Mouse (Mus musculus) erythroblast, adult 5-6 weeks (primary cell): ENCODE data around the gene Crb3. TPM values are rescaled to one million over a fixed set of nuclear protein-coding genes. Genes with fewer than 3 reads are reported as not detected.
A peak's percentile ranks its signal among the peaks of the same experiment; 100 is the strongest.
"Not testable (repeated sequence)": the region's sequence is repeated elsewhere in the genome, so short reads cannot be mapped to it uniquely, and the experiment has no call there.

Source experiments
- ATAC-seq: replicated peaks from 2 replicates; pipeline ENCODE4 v1.8.0; 2016; ENCODE audit warnings: moderate number of reproducible peaks, mild to moderate bottlenecking, moderate TSS enrichment, inconsistent platforms; ENCODE audit not compliant: poor library complexity, low FRiP score, severe bottlenecking
- total RNA-seq, 2 experiments: library from RNA; stranded (forward) in 1 of 2; stranded (reverse) in 1 of 2; fragments of 150-400 nt in 1 of 2; fragments of 200-764, 138-1000 nt in 1 of 2; gene quantifications; 2 replicates each; pipeline versions ENCODE4 v1.2.3 to v1.2.4; 2015 to 2017; ENCODE audit warnings: low replicate concordance in 2 of 2

The Crb3 gene
- total RNA-seq (2015; ENCODE audit: low replicate concordance) (not detected in 2 replicates), total RNA-seq (2017; ENCODE audit: low replicate concordance) (not detected in 2 replicates)

- no peak for ATAC-seq
Observed at GRCm38 (mm10) chr17:57058891-57059485, at the start of gene Crb3. Gene Crb3 (plus strand): TSS chr17:57059105.

GRCm38 (mm10) chr17:57010911-57011235 is 48.0 kb upstream of the Crb3 start:
- ATAC-seq = peak; percentile 57

DNA sequence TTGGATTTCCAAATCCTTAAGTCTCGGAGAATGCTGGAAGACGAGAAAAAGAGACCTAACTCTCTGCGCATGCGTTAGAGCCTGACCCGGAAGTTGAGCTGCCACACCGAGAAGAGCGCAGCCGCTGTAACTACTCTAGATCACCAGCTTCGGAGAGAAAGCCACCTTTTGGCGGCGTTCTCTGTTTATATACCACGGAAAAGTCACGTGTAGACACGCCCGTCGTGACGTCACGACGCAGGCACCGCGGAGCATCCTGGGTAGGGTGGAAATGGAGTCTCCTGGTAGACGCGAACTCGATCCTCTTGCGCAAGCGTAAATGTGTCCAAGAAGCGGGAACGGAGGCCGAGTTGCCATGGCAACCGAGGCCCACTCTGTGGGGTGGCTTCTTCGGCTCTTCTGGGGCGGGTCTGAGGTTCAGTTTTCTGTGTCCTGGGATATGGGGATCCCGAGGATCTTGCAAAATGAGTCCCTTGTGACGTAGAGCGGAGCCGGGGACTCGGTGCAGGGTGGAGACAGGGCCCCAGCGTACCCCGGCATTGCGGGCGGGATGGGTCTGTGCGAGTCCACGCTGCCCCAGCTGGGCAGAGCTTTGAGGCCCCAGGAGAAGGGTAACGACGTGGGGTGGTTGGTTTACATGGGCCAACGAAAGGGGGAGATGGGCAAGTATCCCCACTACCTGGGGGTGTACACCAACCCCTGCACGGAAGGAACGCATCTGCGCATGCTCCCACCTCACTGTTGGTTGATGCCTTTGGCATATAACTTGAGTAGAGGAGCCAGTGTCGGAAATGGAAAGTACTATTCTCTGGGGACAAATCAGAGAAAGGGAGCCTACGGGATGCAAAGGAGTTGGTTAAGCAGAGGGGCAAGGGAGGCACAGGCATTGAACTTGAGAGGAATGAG is 47.4 kb upstream of the Crb3 start, which contains the start of the genes Gtf2f1 and Gm17949:
Gene Gtf2f1 (minus strand): TSS at position 53 of the 906 bp plus-strand sequence.
Gene Gm17949 (plus strand): TSS at position 234 of the 906 bp plus-strand sequence.
- peak; percentile 88 for ATAC-seq

GRCm38 (mm10) chr17:57012245-57012795 is 46.6 kb upstream of the Crb3 start:
- no peak for ATAC-seq

- peak; percentile 77 for ATAC-seq
Observed at GRCm38 (mm10) chr17:57019693-57020092, 39.2 kb upstream of the Crb3 start.

DNA sequence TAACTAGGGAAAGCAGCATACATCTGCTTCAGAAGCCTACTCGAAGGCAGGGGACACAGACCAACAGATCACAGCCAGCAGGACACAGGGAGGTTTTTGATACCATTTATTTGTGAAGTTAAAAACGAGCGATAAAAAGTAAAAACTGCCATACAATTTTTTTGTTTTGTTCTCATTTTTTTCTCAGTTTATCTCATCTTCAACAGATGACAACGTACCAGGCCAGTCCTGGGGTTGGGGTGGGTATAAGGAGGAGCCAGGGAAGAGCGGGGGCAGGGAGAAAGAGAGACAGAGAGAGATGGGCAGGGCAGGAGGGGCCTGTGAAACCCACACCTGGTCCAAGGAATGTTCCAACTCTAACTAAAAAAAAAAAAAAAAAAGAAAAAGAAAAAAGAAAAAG is 37.9 kb upstream of the Crb3 start:
- ATAC-seq = no peak

DNA sequence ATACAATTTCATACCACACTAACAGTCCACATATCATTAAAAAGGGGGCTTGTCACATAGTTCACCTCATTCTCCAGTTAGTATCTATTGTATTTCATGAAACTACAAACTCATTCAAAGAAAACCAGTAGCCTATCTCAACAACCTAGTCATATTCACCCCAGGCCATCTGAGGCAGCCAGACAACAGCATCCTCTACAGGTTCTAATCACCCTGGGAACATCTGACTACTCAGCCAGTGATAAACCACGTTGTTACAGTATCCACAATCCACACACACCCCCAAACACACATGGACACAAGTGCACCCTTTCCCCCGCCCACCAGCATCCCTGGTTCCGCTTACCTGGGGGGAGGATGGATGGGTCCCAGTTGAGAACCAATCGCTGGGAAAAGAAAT is 31.4 kb upstream of the Crb3 start:
- no peak for ATAC-seq

- ATAC-seq = peak; percentile 63
Observed at GRCm38 (mm10) chr17:57029691-57030090, 29.2 kb upstream of the Crb3 start.

- ATAC-seq = no peak
Observed at GRCm38 (mm10) chr17:57030931-57031660, 27.8 kb upstream of the Crb3 start, which contains the start of gene Khsrp. Gene Khsrp (minus strand): TSS chr17:57031522.

GRCm38 (mm10) chr17:57031661-57032420 is 27.1 kb upstream of the Crb3 start:
- peak; percentile 88 for ATAC-seq

DNA sequence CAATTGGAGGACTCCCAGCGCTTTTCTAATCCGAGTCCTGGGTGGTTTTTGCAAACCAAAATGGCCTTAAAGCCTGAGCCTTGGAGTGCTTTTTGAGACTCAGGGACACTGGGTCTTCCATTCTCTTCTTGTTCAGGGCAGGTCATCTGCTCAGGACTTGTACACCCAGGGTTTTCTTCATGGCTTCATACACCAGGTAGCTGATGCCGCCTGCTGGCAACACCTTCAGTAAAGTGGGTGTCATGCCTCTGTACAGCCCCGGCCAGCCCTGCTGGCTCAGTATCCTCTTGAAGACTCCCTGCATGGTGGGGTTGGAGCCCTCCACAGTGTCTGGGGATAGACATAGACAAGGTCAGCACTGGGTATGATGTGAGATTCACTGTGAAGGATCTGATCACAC is 26.1 kb upstream of the Crb3 start:
- no peak for ATAC-seq

DNA sequence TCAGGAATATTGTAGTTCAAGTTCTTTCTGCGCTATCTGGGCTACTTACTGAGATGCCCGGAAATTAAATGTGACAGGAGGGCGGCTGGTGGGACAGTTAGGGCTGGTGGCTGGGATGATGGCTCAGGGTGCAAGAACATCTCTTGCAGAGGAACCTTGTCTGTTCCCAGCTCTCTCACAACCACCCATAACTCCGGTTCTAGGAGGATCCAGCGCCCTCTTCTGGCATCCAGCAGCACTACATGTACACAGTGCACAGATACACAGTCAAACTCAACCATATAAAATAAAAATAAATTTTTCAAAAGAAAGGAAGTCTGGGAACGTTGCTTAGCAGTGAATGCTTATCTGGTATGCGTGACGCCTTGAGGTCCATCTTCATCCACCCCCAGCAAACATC is 19.9 kb upstream of the Crb3 start:
- ATAC-seq = no peak

DNA sequence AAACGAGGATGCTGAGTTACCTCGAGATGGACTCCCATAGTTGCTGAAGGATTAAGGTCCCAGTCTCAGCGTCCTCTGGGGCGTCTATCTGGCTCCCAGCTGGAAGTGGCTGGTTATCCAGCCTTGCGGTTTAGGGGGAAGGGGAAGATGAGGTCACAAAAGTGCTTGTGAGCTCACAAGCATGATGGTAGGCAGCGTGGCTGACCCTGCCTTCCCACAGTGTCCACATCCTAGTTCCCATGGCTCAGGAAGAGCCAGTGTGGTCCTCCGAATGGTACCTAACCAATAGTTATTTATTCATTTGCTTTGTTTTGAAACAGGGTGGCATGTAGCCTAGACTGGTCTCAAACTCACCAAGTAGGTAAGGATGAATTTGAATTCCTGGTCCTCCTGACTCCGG is 17.4 kb upstream of the Crb3 start, which contains the start of gene Slc25a41:
Gene Slc25a41 (minus strand): TSS at position 101 of the 400 bp plus-strand sequence.
- ATAC-seq = no peak

DNA sequence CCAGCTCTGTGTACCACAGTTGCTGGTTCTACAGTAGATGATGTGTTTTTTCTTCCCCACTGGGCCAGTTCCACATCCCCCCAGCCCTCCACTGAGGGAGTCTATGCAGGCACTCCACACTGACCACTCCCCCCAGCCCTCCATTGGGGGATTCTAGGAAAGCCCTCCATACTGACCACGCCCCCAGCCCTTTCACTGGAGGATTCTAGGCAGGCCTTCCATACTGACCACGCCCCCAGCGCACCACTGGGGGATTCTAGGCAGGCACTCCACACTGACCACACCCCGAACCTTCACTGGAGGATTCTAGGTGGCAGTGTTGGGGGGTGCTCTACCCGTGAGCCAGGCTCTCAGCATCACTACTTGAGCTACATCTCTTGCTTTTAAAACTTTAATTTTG is 11.5 kb upstream of the Crb3 start:
- ATAC-seq = no peak

- no peak for ATAC-seq
Observed at GRCm38 (mm10) chr17:57048816-57049215, 10.1 kb upstream of the Crb3 start.

DNA sequence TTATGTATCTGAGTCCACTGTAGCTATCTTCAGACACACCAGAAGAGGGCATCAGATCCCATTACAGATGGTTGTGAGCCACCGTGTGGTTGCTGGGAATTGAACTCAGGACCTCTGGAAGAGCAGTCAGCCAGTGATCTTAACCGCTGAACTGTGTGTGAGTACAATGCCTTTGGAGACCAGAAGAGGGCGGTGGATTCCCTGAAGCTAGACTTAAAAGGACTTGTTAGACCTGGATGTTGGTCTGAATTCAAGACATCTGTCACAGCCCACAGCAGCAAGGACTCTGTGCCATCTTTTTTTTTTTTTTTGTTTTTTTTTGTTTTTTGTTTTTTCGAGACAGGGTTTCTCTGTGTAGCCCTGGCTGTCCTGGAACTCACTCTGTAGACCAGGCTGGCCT is 7.2 kb upstream of the Crb3 start:
- ATAC-seq = not testable (repeated sequence)

- no peak for ATAC-seq
Observed at GRCm38 (mm10) chr17:57056246-57056645, 2.7 kb upstream of the Crb3 start.

- no peak for ATAC-seq
Observed at GRCm38 (mm10) chr17:57059486-57059977, 627 bp downstream of the Crb3 start, which contains the start of gene Slc25a23. Gene Slc25a23 (minus strand): TSS chr17:57059863.

DNA sequence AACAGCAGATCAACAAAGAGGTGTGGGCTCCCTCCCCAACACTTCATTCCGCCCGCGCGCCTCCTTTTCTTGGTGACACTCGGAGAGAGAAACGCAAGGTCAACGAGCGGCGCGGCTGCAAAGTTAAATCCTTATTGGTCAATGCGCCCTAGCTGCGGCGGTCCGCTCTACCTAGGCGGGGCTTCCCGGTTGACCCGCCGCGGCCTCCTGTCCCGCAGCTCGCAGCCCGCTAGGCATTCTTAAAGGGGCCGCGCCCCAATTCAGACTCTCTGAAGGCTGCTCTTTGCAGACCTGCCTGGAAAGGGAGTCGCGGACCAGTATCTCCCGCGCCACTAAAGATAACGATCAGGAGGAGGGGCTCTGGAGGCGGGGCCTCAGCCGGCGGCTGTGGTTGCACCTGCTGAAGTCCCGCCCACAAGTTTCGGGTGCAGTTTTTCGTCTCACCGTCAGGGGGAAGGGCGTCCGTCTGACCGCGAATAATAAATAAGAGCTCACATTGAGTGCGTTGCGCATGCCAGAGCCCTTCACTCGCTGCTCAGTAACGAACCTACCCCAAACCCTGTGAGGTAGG is 1.4 kb downstream of the Crb3 start:
- ATAC-seq = peak; percentile 84
